Mouse (Mus musculus) left cerebral cortex, postnatal 25 days (tissue): Measurements from ENCODE around the gene Rpl29. TPM values are rescaled to one million over a fixed set of nuclear protein-coding genes. Genes with fewer than 3 reads are reported as not detected.

ENCODE experiments used
- DNase-seq, 2 experiments: peaks; one replicate each; pipeline ENCODE4 v3.0.0; 2022; ENCODE audit warnings: low spot score in 2 of 2, mixed read lengths in 1 of 2
- intact Hi-C: fragments of 180-260 bp; cut with DNase I; formaldehyde crosslinking; loops from one replicate; pipeline ENCODE4 v1.15.1; 2025
- total RNA-seq, 2 experiments: library from RNA; stranded (reverse); gene quantifications; 2 replicates each; pipeline ENCODE4 v1.2.3; 2021

Rpl29 gene
- total RNA-seq, 2 experiments from 2014 or later: 289 to 302 TPM

DNA sequence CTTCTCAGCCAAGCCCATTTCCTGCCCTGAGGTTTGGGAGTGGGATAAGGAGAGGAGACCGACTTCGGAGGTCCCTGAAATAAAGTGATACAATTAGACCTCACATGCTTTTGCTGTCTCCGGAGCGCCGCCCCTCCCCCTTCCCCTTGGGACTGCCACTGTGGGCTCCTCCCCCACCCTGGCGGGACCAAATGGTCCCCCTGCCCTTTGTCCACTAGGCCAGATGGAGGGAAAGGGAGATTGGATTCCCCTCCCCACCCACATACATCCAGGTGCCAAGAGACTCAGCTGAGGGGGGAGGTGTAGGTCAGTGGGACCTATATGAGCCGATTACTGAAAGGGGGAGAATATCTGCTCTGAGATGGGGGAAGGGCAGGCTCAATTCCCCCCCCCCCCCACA lies 23.6 kb downstream of the Rpl29 start:
- no peak for DNase-seq
- intact Hi-C loops: no loop called here

DNA sequence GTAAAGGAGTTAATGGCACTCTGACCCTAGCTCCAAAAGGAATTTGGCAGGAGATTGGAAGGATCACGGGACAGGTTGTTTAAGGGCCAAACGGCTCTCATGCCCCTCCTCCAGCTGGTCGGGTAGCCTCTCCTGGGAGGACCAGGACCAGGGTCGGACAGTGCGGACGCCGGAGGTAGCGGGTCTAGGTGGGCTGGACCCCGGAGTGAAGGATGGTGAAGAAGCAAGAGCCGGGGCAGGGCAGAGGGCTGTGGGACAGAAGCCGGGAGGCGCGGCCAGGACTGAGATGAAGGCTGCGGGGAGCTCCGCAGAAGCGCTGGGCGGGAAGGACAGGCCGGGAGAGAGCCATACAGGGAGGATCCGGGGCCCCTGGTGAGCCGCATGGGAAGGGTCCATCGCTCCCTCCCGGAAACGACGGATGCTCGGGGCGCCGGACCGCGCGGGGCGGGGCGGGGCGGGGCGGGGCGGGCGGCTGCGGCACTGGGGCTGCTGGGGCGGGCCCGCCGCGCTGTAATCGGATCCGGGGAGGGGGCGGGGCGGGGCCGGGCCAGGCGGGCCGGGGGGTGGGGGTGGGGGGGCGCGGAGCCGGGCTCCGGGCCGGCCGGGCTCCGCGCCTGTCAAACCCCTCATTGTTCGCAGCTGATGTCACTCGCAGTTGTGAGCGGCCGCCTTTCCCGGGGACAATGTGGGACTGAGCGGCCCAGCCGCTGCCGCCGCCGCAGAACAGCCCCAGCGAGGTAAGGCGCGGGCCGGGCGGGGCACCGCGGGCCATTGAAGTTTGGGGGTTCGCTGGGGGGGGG lies 24.2 kb downstream of the Rpl29 start, which contains the start of gene Pcbp4:
Gene Pcbp4 (plus strand): TSS at position 21 of the 800 bp plus-strand sequence.
- peak in 1 of 2 experiments; percentile 49 for DNase-seq
- intact Hi-C loops: no loop called here

DNA sequence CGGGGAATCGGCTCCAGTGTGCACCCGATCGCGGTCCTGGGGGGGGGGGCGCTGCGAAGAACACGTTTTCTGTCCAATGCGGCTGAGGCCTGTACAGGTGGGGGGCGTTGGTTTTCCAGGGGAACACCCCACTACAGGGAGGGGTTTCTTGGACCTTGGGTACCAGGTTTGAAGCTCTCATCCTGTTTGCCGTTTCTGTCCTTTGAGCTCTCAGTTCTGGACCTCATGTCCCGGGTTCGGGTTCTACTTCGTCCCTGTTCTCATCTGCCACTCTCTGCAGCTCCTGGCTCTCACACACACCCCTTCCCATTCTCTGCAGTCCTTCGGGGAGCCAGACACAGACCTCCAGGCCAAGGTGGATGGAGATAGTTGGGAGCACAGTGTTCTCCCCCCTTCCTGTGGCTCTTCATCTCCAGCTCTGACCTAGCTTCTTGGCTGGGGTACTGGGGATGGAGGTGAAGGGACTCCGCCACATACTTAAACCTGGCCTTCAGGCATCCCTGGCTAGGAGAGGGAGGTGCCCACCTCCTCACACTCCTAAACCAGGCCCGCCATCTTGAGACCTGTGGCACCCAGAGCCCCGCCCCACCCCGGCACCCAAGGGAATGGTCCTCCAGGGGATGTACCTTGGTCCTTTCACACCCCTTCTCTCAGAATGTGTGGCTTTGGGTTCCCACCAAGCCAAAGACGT lies 25.0 kb downstream of the Rpl29 start:
- DNase-seq: no peak
- intact Hi-C loops: no loop called here

DNA sequence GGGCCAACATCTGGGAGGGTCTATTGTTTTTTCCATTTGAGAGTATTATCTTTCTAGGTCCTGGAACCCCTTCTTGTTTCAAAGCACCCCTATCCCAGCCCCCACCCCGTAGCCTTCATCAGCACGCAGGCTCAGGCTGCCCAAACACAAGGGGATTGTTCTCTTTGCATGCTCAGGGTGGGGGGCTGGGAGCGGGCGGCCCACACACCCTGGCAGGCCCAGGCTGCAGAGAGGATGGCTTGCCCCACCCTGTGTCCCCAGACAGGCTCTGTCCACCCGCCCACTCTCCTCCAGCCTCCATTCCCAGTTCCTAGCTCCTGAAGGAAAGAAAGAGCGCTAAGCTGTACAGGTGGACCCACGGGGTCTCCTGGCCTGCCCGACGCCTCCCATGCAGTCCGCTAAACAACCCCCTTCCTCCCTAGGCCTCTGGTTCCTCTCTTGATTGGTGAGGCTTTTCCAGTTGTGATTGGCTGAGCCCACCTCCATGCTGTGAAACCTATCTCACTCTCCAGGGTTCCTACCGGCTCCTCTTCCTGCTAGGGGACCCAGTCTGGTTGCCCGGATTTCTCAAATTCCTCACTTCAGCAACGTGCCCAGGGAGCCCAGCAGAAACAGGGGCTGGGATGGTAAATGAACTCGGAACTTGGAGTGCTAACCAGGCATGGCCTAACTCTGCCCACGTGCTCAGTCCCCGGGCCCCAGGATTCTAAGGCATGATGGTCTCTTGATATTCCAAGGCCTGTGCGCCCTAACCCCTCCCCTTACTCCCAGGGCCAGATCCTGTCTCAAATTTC lies 25.8 kb downstream of the Rpl29 start:
- peak; percentile 43 to 69 for DNase-seq
- intact Hi-C loops: no loop called here

DNA sequence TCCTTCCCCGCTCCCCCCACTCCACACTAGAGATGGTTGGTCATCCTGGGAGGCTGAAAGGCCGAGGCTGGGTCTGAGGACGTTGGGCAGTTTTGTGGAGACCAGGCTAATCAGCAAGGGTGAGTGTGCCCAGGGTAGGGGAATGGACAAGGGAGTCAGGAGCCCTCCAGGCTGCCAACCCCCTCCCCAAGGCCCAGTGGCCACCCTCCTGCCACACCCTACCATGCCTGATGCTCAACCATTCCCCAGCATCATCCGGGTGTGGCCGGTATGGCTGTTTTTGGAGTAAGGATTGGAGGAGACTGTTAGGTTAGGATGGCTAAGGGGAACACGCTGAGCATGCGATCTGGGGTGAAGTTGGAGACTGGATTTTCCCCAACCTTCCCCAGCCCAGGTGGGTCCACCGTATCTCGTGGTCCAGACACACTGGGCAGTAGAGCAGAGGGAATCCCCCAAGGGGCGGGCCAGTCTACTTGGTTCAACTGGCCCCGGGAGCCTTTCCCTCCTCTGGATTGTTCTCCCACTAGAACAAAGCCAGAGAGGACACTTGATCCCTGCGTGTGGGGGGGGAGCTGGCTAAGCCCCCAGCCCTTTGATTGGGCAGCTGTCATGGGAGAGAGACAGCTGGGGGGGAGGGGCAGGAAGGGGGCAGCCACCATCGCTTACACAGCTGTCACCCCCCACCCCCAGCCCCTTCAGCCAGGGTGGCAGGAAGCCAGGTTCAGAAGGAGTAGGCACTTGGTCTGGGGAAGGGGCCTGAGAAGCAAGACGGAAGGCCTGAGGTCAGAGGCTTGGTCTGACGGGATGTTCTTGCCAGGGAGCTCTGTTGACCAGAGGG lies 27.3 kb downstream of the Rpl29 start:
- intact Hi-C loops: no loop called here
- DNase-seq: no peak

DNA sequence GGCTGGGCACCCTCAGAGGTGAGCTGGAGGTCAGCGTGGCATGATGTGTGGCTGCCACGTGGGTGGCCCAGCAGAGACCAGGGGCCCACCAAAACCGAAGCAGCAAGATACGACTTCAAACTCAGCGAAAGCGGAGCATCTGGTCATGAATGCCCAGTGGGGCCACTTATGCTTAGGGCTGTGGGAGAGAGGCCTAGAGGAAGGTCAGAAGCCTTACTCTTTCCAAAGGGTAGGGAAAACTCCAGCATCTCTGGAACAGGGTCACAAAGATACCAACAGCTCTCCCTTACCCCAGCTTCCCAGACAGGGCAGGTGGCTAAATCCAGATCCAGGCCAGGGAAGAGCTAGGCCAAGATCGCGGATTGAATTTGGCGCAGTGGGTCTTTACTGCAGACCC lies 27.9 kb downstream of the Rpl29 start:
- DNase-seq: no peak
- intact Hi-C loops: no loop called here

DNA sequence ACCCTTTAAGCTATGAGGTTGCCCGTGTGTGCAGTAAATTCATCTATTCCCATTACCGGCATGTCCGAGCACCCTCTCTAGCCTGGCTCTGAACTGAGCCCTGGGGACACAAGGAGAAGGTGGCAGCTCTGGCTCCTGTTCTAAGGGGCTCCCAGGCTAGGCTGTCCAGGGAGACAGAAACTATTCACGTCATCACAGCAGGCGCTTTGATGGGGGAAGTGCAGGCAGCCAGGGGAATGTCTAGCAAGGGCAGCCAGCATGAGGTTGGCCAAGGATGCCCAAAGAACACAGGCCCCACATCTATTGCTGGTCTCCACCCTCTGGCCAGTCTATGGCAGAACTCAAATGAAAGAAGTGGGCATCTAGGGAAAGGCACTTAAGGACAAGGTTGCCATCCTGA lies 28.7 kb downstream of the Rpl29 start:
- intact Hi-C loops: no loop called here
- DNase-seq: no peak

DNA sequence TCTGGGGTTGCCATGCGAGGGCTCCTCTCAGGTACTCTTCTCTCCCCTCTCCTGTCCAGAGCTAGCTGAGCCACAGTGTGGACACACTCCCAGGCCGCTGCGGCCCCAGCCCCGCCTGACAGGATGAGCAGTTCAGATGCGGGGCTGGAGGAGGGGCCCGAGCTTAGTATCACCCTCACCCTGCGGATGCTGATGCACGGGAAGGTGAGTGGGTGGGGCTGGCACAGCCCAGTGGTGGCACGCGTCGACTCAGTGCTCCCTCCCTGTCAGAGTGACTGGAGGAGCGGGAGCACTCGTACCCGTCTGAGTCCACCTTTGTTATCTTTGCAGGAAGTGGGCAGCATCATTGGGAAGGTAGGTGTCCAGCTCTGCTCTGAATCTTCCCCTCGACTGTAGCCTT lies 30.7 kb downstream of the Rpl29 start:
- peak in 1 of 2 experiments; percentile 55 for DNase-seq
- intact Hi-C loops: no loop called here

DNA sequence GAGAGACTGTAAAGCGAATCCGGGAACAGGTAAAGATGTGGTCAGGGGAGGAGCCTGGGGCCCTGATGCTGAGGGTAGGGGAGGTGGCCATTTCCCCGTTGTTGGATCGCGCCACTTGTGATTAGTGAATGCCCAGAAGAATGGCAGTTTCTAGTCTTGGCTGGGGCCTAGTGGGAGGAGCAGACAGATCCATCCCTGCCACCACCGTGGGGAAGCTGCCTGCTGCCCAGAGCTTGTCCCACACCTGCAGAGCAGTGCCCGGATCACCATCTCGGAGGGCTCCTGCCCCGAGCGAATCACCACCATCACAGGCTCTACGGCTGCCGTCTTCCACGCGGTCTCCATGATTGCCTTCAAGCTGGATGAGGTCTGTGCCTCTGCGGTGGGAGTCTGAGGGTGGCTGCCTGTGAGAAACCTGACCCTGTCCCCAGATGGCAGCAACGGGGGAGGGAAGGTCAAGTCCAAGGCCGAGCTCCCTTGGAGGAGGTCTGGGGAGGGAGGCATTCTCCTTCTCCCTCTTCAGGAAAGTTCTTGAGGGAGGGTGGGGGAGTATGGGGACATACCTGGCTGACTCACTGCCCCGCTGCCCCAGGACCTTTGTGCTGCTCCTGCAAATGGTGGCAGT lies 31.3 kb downstream of the Rpl29 start:
- no peak for DNase-seq
- intact Hi-C loops: no loop called here

DNA sequence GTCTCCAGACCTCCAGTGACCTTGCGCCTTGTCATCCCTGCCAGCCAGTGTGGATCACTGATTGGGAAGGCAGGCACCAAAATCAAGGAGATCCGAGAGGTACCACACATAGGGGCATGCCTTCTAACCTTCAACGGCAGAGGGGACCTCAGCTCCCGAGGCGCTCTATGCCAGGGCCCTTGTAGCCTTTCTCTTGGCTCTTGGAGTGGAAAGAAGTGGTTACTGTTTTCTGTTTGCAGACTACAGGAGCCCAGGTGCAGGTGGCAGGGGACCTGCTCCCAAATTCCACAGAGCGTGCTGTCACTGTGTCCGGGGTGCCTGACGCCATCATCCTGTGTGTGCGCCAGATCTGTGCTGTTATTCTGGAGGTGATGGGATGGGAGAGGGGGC lies 31.8 kb downstream of the Rpl29 start:
- DNase-seq: no peak
- intact Hi-C loops: no loop called here

DNA sequence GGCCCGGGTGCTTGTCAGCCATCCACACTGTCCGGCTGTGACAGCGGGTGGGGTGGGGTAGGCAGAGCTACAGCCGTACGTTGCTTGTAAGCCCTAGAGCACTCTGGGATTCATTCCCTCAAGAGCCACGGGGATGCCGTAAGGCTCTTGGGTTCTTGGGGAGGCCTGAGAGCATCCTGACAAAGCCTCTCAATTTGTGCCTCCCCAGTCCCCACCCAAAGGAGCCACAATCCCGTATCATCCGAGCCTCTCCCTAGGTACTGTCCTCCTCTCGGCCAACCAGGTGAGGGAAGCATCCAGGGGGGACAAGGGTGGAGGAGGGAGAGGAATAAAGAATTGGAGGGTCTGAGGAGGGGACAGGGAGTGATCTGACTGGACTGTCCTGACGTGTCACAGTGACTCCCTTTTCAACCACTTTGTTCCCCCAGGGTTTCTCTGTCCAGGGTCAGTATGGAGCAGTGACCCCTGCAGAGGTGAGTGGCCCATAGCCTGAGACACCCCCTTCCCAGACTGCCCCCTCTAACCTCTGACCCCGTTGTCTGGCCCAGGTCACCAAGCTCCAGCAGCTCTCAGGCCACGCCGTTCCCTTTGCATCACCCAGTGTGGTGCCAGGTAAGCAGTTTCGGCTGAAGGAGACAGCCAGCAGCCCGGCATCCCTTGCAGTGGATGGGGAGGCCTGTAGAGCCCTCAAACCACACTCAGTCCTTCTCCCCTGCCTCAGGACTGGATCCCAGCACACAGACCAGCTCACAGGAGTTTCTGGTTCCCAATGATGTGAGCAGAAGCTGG lies 32.6 kb downstream of the Rpl29 start:
- intact Hi-C loops: no loop called here
- no peak for DNase-seq

DNA sequence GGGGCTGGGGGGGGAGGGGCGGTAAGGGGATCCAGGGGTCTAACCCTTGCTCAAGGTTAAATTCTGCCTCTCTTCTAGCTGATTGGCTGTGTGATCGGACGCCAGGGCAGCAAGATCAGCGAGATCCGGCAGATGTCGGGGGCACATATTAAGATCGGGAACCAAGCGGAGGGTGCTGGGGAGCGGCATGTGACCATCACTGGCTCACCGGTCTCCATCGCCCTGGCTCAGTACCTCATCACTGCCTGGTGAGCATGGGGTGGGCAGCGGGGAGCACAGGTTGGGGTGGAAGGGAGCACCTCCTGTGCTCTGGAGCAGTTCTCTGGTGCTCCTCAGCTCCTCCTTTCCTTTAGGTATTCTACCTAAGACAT lies 33.2 kb downstream of the Rpl29 start:
- intact Hi-C loops: no loop called here
- no peak for DNase-seq

DNA sequence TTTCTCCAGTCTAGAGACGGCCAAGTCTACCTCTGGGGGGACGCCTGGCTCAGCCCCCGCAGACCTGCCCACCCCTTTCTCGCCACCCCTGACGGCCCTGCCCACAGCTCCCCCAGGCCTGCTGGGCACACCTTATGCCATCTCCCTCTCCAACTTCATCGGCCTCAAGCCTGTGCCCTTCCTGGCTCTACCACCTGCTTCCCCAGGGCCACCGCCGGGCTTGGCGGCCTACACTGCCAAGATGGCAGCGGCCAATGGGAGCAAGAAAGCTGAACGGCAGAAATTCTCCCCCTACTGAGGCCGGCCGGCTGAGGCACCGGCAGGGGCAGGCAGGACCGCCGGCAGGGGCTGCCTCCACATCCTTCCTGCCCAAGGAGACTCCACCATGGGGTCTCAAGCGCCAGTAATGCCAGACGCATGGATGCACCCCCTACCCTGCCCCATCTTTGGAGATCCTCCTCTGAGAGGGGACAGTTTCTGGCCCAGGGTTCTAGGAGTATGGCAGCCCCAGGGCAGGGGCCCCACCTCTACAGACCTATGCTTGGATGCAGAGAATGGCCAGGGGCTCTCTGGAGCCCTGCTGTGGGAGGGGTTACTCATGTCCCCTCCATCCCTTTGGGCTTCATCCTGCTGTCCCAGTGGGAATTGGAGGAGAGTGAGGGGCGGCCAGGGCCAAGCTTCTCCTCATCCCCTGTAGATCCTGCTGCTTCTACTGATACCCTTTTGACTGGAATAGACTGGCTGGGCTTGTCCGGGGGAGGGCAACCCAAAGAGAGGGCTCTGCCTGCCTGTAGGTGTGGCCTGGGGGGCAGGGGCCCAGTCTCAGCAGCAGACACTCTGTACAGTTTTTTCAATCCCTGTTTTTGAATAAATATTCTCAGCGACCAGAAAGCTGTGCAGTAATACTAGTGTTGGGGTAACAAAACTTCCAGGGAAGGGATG lies 34.1 kb downstream of the Rpl29 start:
- DNase-seq: no peak
- intact Hi-C loops: no loop called here

DNA sequence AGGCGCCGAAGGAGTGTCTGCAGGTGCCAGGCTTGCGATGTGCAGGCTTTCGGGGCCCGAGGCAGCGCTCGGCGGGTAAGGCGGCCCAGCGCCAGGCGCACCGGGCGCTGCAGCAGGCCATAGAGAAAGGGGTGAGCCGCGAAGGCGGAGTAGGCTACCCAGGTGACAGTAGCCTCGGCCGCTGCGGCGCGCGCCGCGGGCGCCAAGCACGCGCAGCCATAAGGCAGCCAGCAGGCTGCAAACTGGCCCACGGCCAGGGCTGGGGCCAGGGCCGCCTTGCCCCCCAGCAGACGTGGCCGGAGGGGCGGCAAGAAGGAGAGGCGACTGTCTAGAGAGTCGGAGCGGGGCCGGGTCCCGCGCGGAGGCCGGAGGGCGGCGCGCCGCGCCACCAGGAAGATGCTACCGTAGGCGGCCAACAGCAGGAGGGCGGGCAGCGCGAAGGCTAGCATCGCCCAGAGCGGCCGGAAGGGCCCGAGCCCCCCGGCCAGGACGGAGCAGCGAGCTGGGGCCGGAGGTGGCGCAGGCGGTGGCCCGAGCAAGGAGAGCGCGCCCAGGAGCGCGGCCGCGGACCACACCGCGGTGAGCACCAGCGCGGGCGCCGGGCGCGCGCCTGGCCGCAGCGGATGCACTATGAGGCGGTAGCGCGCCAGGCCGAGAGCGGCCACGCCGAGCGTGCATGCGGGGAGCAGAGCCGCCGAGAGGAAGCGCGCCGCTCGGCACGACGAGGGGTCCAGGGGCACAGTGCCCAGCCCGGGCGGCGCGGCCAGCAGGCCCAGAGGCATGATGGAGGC lies 35.7 kb downstream of the Rpl29 start:
- peak; percentile 78 to 85 for DNase-seq
- intact Hi-C loops: no loop called here

DNA sequence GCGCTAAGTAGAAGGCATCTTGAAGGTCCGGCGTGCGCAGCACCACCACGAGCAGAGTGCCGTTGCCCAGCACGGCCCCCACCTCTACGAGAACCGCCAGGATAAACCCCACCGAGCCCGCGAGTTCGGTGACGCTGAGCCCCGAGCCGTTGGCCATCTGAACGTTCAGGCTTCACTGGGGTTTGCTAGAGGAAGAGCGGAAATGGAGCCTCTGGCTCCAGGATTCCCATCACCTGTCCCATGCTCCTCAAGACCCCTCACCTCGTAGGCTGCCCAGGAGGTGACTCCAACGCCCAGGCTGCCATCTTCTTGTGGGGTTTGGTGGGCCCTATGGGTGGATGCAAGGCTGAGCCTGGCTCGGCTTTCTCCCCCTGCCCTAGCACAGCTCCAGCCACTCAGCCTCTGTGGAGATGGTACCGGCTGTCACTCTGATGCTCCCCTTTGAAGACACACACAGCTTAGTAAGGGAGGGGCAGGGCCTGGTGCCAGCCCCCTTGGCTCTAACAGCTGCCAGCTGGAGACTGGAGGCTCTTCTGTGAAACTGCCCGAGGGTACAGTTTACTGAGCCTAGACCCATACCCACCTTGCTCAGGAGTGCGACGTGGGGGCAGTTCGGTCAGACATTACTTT lies 36.4 kb downstream of the Rpl29 start, which contains the start of gene Gpr62:
Gene Gpr62 (minus strand): TSS at position 368 of the 630 bp plus-strand sequence.
- intact Hi-C loops: no loop called here
- peak in 1 of 2 experiments; percentile 57 for DNase-seq

DNA sequence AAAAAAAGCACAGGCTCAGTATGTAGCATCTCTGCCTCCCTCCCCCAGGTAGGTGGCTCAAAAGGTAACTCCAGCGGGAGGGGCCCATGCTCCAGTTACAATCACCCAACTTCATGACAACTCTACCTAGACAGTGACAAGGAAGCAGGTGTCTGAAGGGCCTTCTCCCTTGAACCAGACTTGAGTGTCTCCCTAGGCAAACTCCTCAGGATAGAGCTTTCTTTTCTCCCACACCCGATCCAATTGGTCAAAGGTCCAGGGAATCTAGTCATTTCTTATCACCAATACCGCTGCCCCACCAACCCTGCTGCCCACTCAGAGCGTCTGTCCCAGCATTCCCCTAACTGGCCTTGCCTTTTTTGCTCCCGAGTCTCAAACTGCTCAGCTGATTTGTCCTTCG lies 37.5 kb downstream of the Rpl29 start:
- intact Hi-C loops: no loop called here
- no peak for DNase-seq
